Mouse (Mus musculus) small intestine, adult 2 months (tissue): ENCODE data around the gene Rassf6. TPM values are rescaled to one million over a fixed set of nuclear protein-coding genes. Genes with fewer than 3 reads are reported as not detected.

Experiments used
- H3K27ac ChIP-seq: fragments of 200-500 bp; 2 replicates; pipeline ENCODE4 v1.5.1; 2012; ENCODE audit warnings: low read depth, low read length, control low read depth, inconsistent platforms; ENCODE audit not compliant: insufficient read depth
- H3K27me3 ChIP-seq: fragments of 200-500 bp; 2 replicates; pipeline ENCODE4 v1.6.1; 2012; ENCODE audit warnings: mild to moderate bottlenecking, moderate library complexity, low read length, inconsistent platforms; ENCODE audit not compliant: control insufficient read depth, insufficient read depth
- H3K36me3 ChIP-seq: fragments of 200-500 bp; 2 replicates; pipeline ENCODE4 v1.6.1; 2012; ENCODE audit warnings: mild to moderate bottlenecking, low read length, control low read depth, inconsistent platforms; ENCODE audit not compliant: control insufficient read depth, insufficient read depth
- H3K4me1 ChIP-seq: fragments of 200-500 bp; 2 replicates; pipeline ENCODE4 v1.6.1; 2012; ENCODE audit warnings: low read length, inconsistent platforms, mixed read lengths; ENCODE audit not compliant: control insufficient read depth, insufficient read depth, insufficient read length
- H3K4me3 ChIP-seq: fragments of 200-500 bp; 2 replicates; pipeline ENCODE4 v1.5.1; 2012; ENCODE audit warnings: low read depth, mild to moderate bottlenecking, control low read depth, inconsistent platforms, low read length, moderate library complexity
- CTCF ChIP-seq: fragments of 200-500 bp; IDR thresholded peaks from 2 replicates; pipeline ENCODE4 v1.5.1; 2012; ENCODE audit warnings: low read depth, mild to moderate bottlenecking, control low read depth, inconsistent platforms, low read length, moderate library complexity, mixed read lengths; ENCODE audit not compliant: insufficient replicate concordance, insufficient read length; ENCODE audit errors: extremely low read depth
- POLR2A ChIP-seq: fragments of 200-500 bp; IDR thresholded peaks from 2 replicates; pipeline ENCODE4 v1.6.1; 2012; ENCODE audit warnings: low read depth, mild to moderate bottlenecking, control low read depth, inconsistent platforms, low read length, moderate library complexity
- WGBS: fragments of 180-500 bp; shearing (Covaris S2); methylation state at CpG from one replicate; pipeline ENCODE4 v1.1.7; 2018; 5-methylcytosine and 5-hydroxymethylcytosine counted together
- polyA plus RNA-seq: library from polyadenylated mRNA; depleted of rRNA; stranded (reverse); fragments of >200 nt; gene quantifications from 2 replicates; pipeline ENCODE4 v1.2.3, GENCODE M21; 2012

Gene Rassf6
- polyA plus RNA-seq, 1 experiment, result 6.1 TPM

DNA sequence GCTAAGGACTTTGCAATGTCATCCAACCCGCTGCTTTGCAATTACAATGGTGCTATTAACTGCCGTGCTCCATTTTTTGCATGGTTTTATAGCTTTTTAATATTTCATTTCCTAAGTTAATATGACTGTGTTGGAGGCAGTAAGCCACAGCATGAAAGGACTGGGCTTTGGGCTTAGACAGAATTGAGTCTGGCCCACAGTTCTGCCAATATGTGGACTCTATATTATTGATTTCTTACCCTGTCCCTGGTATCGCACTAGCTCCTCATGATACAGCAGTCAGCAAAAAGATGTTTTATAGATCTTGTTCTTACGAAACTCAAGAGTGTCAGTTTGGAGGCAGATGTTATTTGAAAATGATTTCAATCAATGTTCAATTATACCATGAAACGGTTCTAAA lies 5.9 kb upstream of the Rassf6 start:
- Histone ChIP-seq H3K27me3 (no peaks in the 10 kb centered on the region), H3K36me3 (no peaks in the 10 kb centered on the region), H3K4me1 (peaks cover 6% of the 10 kb centered on the region; the same call in 1 of the 2 replicates), H3K4me3 (no peak overlapping the region), H3K27ac (no peak overlapping the region)
- TF ChIP-seq POLR2A (no peak), CTCF (no peak)
- 80% methylated on average over 5 of the region's 5 CpGs for WGBS

DNA sequence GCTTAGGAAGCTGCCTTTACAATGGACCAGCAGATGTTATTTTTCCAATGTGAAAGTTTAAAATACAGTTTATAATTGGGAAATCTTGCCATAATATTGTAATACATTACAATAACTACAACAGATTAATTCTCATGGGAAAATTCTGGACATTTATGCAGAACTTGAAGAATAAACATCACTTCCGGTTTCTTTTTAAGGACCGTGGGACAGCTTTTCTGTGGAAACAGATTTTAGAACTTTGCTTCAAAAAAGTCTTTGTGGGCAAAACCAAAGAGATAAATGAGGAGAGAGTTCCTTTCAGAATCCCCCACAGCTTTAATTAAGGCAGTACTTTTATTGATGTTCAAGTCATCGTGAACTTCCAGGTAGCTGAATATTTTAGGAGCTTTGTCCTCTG lies 5.1 kb upstream of the Rassf6 start:
- Histone ChIP-seq H3K4me3 (no peak overlapping the region), H3K36me3 (no peaks in the 10 kb centered on the region), H3K27ac (no peak overlapping the region), H3K4me1 (peaks cover 6% of the 10 kb centered on the region; the same call in 1 of the 2 replicates), H3K27me3 (no peaks in the 10 kb centered on the region)
- WGBS, result 68% methylated on average over 3 of the region's 3 CpGs
- TF ChIP-seq POLR2A (no peak), CTCF (no peak)

DNA sequence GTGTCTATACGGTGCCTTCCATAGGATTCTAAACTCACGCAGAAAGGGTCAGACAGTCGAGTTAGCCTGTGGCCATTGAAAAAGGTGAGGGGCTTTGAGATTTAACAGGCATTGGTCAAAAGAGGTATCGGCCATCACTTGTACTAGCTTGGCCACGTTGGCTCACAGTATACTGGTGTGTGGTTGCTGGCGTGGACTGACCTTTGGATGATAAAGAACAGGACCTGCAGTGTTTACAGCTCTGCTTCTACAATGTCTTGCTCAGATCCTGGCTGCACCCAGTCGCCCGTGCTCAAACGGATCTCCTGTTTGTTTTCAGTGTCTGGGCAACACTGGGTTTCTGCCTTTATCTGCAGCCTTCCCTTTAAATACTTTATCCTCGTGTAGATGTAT lies 757 bp upstream of the Rassf6 start:
- TF ChIP-seq CTCF (no peak), POLR2A (peak; percentile 33; the same call in 1 of the 2 replicates)
- no peaks in the 10 kb centered on the region for H3K27me3 ChIP-seq
- H3K36me3 ChIP-seq, result peaks cover 3% of the 10 kb centered on the region; the same call in 1 of the 2 replicates
- peak overlapping the region; percentile 75 for H3K4me3 ChIP-seq
- peaks cover 2% of the 10 kb centered on the region; the same call in 1 of the 2 replicates for H3K4me1 ChIP-seq
- peak overlapping the region; percentile 98 for H3K27ac ChIP-seq
- 16% methylated on average over 10 of the region's 10 CpGs for WGBS

DNA sequence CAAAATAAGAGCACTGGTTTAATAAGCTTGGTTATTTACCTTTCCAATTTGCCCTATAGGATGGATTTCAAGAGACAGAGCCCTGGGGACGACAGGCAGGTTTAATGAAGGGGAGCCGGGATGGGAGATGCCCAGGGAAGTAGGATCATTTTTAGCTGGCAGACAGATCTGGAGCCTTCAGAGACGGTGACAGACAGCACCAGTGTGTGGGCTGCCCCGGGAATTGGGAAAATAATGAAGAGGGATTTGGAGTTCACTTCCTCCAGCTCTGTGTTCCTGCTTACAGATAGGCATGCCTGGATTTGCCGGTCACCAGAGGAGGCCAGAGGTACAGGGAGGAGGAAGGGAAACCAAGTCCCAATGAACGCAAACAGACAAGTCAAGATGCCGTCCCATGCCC lies 5.6 kb downstream of the Rassf6 start:
- TF ChIP-seq POLR2A (no peak), CTCF (no peak)
- Histone ChIP-seq H3K27ac (no peak overlapping the region), H3K27me3 (no peaks in the 10 kb centered on the region), H3K36me3 (peaks cover 7% of the 10 kb centered on the region), H3K4me1 (no peaks in the 10 kb centered on the region), H3K4me3 (no peak overlapping the region)
- WGBS, result 93% methylated on average over 7 of the region's 7 CpGs

DNA sequence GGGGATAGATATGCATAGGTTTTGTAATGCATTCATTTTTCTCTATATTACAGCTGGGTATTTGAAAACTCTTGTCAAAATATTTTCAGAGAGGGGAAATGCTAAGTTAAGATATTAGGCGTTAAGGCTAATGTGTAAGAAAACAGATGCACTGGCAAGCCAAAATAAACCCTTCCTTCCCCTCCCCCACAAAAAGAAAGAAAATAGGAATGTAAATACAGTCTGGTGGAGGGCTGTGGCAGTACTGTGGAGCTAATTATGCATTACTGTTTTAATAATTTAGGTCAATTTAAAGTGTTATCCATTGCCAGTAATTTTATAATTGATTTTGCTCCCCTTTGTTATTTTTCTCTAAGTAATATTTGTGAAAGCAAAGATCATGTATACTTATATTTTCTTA lies 11.9 kb downstream of the Rassf6 start:
- no peak for TF ChIP-seq POLR2A
- no peak for TF ChIP-seq CTCF
- Histone ChIP-seq H3K4me1 (no peaks in the 10 kb centered on the region), H3K27me3 (no peaks in the 10 kb centered on the region)

DNA sequence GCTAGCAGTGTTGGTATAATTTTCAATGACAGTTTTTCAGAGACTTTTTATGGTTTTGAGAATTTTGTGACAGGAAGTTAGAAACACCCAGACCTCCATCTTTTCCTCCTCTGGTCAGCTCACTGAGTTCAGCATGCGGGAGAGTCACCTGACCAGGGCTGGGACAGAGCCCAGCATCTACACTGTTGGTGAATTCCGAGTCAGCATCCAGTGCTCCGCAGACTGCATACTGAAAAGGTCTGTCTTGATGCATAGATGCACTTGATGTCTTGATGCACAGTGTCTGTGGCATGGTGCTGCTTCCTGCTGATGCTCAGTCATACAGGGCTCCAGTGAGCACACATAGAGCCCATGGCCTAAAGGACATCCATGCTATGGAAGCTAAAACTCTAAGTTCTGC lies 12.4 kb downstream of the Rassf6 start:
- TF ChIP-seq CTCF, result no peak
- no peak for TF ChIP-seq POLR2A
- H3K36me3 ChIP-seq, result peaks cover 20% of the 10 kb centered on the region
- H3K27ac ChIP-seq, result no peak overlapping the region
- no peak overlapping the region for H3K4me3 ChIP-seq
- WGBS, result 88% methylated on average over 3 of the region's 3 CpGs
- no peaks in the 10 kb centered on the region for H3K4me1 ChIP-seq
- no peaks in the 10 kb centered on the region for H3K27me3 ChIP-seq

More for the DNA sequence above, 11.9 kb downstream of the Rassf6 start:
- no peak overlapping the region for H3K27ac ChIP-seq
- H3K4me3 ChIP-seq, result no peak overlapping the region
- H3K36me3 ChIP-seq, result peaks cover 20% of the 10 kb centered on the region
- WGBS, result 87% methylated on average over 1 of the region's 1 CpGs

DNA sequence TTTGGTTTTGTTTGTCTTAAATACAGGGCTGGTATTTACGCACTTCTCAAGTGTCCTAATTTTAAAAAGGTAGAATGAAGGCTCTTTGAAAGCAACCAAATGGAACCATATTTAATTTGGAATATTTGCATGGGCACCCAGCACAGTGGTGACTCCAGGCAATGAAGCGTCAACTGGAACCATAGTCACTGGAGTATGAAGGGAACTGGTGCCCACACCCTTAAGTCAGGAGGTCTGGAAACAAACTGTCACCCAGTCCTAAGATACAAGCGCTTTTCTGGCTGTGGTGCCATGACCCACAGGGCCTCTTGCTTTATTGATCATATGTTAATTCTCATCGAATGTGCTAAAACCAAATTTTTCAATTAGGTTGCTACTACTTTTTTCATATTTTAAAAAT lies 13.0 kb downstream of the Rassf6 start:
- TF ChIP-seq POLR2A (no peak), CTCF (no peak)
- 95% methylated on average over 4 of the region's 4 CpGs for WGBS
- H3K27me3 ChIP-seq, result no peaks in the 10 kb centered on the region

More for the DNA sequence above, 13.0 kb downstream of the Rassf6 start:
- Histone ChIP-seq H3K36me3 (peaks cover 20% of the 10 kb centered on the region), H3K27ac (no peak overlapping the region), H3K4me1 (no peaks in the 10 kb centered on the region), H3K4me3 (no peak overlapping the region)
